Mouse (Mus musculus) cerebellum, adult 2 months (tissue): Measurements from ENCODE around the gene Prr22.

Experiments used
- CTCF ChIP-seq: fragments of 200-500 bp; IDR thresholded peaks from 2 replicates; pipeline ENCODE4 v1.5.1; 2011; ENCODE audit warnings: low read depth, mild to moderate bottlenecking, control low read depth, low read length, moderate library complexity, borderline replicate concordance; ENCODE audit not compliant: insufficient read depth
- POLR2A ChIP-seq: fragments of 200-500 bp; IDR thresholded peaks from 2 replicates; pipeline ENCODE4 v1.6.1; 2011; ENCODE audit warnings: low read length, control low read depth, borderline replicate concordance; ENCODE audit not compliant: insufficient read depth

GRCm38 (mm10) chr17:56762769-56763731 lies 7.0 kb upstream of the Prr22 start:
- TF ChIP-seq CTCF = peak; percentile 90
- TF ChIP-seq POLR2A = no peak
